Mouse (Mus musculus): ENCODE measurements around the gene AC131692.1. TPM values are rescaled to one million over a fixed set of nuclear protein-coding genes. Genes with fewer than 3 reads are reported as not detected.

Gene AC131692.1
- total RNA-seq (2021), result under 1 TPM in 1 of 2 experiments, not detected in 1; 0.82 TPM
- long read RNA-seq, experiment 1, result 0 reads
- long read RNA-seq, experiment 2, result 0 reads

- DNase-seq, result no peak
Observed at GRCm38 (mm10) chr19:6094119-6094518, at the start of gene AC131692.1. TSS of gene AC131692.1 (plus strand) at chr19:6094419.

- no peak for DNase-seq
Observed at GRCm38 (mm10) chr19:6045366-6046293, 48.6 kb upstream of the AC131692.1 start.

- peak; percentile 93 for DNase-seq
Observed at GRCm38 (mm10) chr19:6046294-6047153, 47.7 kb upstream of the AC131692.1 start, which contains the start of gene Syvn1. TSS of gene Syvn1 (plus strand) at chr19:6046576.

- no peak for DNase-seq
Observed at GRCm38 (mm10) chr19:6047154-6047898, 46.9 kb upstream of the AC131692.1 start.

- no peak for DNase-seq
Observed at GRCm38 (mm10) chr19:6047899-6048166, 46.4 kb upstream of the AC131692.1 start.

GRCm38 (mm10) chr19:6048681-6049410, 45.4 kb upstream of the AC131692.1 start:
- no peak for DNase-seq

GRCm38 (mm10) chr19:6052516-6052915, 41.7 kb upstream of the AC131692.1 start:
- DNase-seq, result peak; percentile 58

- DNase-seq, result no peak
Observed at GRCm38 (mm10) chr19:6054296-6054695, 39.9 kb upstream of the AC131692.1 start.

- DNase-seq, result no peak
Observed at GRCm38 (mm10) chr19:6056696-6057095, 37.5 kb upstream of the AC131692.1 start.

- peak; percentile 99 for DNase-seq
Observed at GRCm38 (mm10) chr19:6057313-6058096, 36.7 kb upstream of the AC131692.1 start, which contains the start of the genes Mrpl49 and Fau. TSS of gene Mrpl49 (minus strand) at chr19:6057785. TSS of gene Fau (plus strand) at chr19:6057844.

- no peak for DNase-seq
Observed at GRCm38 (mm10) chr19:6058513-6058912, 35.7 kb upstream of the AC131692.1 start.

GRCm38 (mm10) chr19:6058966-6059365, 35.3 kb upstream of the AC131692.1 start:
- no peak for DNase-seq

- DNase-seq, result peak; percentile 95
Observed at GRCm38 (mm10) chr19:6061021-6061533, 33.1 kb upstream of the AC131692.1 start, which contains the start of gene Znhit2. TSS of gene Znhit2 (plus strand) at chr19:6061192.

- peak; percentile 64 for DNase-seq
Observed at GRCm38 (mm10) chr19:6061641-6062302, 32.4 kb upstream of the AC131692.1 start.

- DNase-seq, result no peak
Observed at GRCm38 (mm10) chr19:6062418-6062817, 31.8 kb upstream of the AC131692.1 start.

GRCm38 (mm10) chr19:6063081-6063480, 31.1 kb upstream of the AC131692.1 start:
- DNase-seq, result no peak

GRCm38 (mm10) chr19:6066571-6066970, 27.6 kb upstream of the AC131692.1 start:
- DNase-seq, result no peak

GRCm38 (mm10) chr19:6067011-6067723, 27.1 kb upstream of the AC131692.1 start:
- DNase-seq, result peak; percentile 87

Measured in adrenal gland, postnatal 10 days (tissue).